Mouse (Mus musculus) heart, adult 10 weeks (tissue): ENCODE data around the gene Kansl1. TPM values are rescaled to one million over a fixed set of nuclear protein-coding genes. Genes with fewer than 3 reads are reported as not detected.

Source experiments
- polyA plus RNA-seq: library from polyadenylated mRNA; stranded (reverse); fragments of 350-450 nt; fragmentation: Illumina TruSeq; extraction: RNeasy Lipid Tissue Mini Kit (QIAGEN cat#74804); gene quantifications from one replicate; pipeline ENCODE4 v1.2.3, GENCODE M21; 2014; ENCODE audit warnings: low read depth, low replicate concordance

The Kansl1 gene
- polyA plus RNA-seq, result 24.4 TPM

DNA sequence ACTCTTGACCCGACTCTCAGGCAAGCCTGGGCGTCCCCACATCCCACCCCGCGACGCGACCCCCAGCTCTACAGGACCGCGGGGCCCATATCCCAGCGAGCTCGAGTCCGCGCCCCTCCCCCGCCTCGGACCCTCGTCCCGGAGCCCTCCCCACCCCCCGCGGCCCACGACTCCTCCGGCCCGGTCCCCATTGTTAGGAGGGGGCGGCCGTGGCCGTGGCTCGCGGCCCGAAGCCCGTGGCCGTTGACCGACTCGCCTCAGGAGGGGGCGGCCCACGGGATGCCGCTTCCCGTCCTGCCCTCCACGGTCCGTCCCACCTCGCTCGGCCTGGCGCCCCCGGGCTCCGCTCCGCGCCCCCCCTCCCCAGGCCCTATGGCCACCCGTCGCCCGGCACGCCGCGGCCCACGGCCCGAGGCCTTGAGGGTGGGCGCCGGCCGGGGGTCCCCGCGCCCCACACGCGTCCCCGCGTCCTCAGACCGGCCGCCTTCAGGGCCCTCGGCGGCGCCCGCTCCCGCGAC is at the start of gene Kansl1:
Gene Kansl1 (minus strand): TSS at position 111 of the 518 bp plus-strand sequence.

Other genes starting within 250 kb of the Kansl1 start
- gene Mapt, start 237.5 kb downstream of the Kansl1 start, polyA plus RNA-seq, result 61.7 TPM
- 13.2 TPM for gene Cdc27, start 81.8 kb upstream of the Kansl1 start, polyA plus RNA-seq
- gene Myl4, start 81.8 kb upstream of the Kansl1 start, polyA plus RNA-seq, result 1,584 TPM
- 1.9 TPM for gene Itgb3, start 139.1 kb upstream of the Kansl1 start, polyA plus RNA-seq
- gene Gm11639, start 216.8 kb upstream of the Kansl1 start, polyA plus RNA-seq, result not detected